Mouse (Mus musculus): Measurements from ENCODE around the gene Gm10837.
"Not testable (repeated sequence)": the region's sequence is repeated elsewhere in the genome, so short reads cannot be mapped to it uniquely, and the experiment has no call there.

Gm10837 gene

GRCm38 (mm10) chr14:122490441-122491328 is at the start of gene Gm10837:
Gene Gm10837 (plus strand): TSS chr14:122490586.
- DNase-seq (ENCODE audit: low spot score): no peak

GRCm38 (mm10) chr14:122449601-122450495 is 40.5 kb upstream of the Gm10837 start:
- DNase-seq (ENCODE audit: low spot score): no peak

GRCm38 (mm10) chr14:122450496-122451382 is 39.6 kb upstream of the Gm10837 start, which contains the start of gene Gm5089:
Gene Gm5089 (minus strand): TSS chr14:122451115.
- no peak for DNase-seq (ENCODE audit: low spot score)

GRCm38 (mm10) chr14:122451551-122452145 is 38.7 kb upstream of the Gm10837 start:
- no peak for DNase-seq (ENCODE audit: low spot score)

GRCm38 (mm10) chr14:122452701-122453387 is 37.5 kb upstream of the Gm10837 start:
- no peak for DNase-seq (ENCODE audit: low spot score)

- DNase-seq (ENCODE audit: low spot score): no peak
These were observed 36.9 kb upstream of the Gm10837 start for GRCm38 (mm10) chr14:122453388-122453995.

GRCm38 (mm10) chr14:122453996-122454738 is 36.2 kb upstream of the Gm10837 start:
- DNase-seq (ENCODE audit: low spot score): no peak

GRCm38 (mm10) chr14:122454901-122455561 is 35.4 kb upstream of the Gm10837 start:
- DNase-seq (ENCODE audit: low spot score): no peak

- DNase-seq (ENCODE audit: low spot score): no peak
These were observed 34.8 kb upstream of the Gm10837 start for GRCm38 (mm10) chr14:122455562-122455958.

GRCm38 (mm10) chr14:122459332-122459731 is 31.1 kb upstream of the Gm10837 start:
- DNase-seq (ENCODE audit: low spot score): not testable (repeated sequence)

GRCm38 (mm10) chr14:122459776-122460175 is 30.6 kb upstream of the Gm10837 start:
- no peak for DNase-seq (ENCODE audit: low spot score)

GRCm38 (mm10) chr14:122460226-122460625 is 30.2 kb upstream of the Gm10837 start:
- DNase-seq (ENCODE audit: low spot score): no peak

GRCm38 (mm10) chr14:122461500-122461899 is 28.9 kb upstream of the Gm10837 start:
- no peak for DNase-seq (ENCODE audit: low spot score)

- no peak for DNase-seq (ENCODE audit: low spot score)
These were observed 28.4 kb upstream of the Gm10837 start for GRCm38 (mm10) chr14:122461966-122462365.

GRCm38 (mm10) chr14:122462689-122463079 is 27.7 kb upstream of the Gm10837 start:
- DNase-seq (ENCODE audit: low spot score): no peak

- no peak for DNase-seq (ENCODE audit: low spot score)
These were observed 27.2 kb upstream of the Gm10837 start for GRCm38 (mm10) chr14:122463080-122463691.

- peak; percentile 40 for DNase-seq (ENCODE audit: low spot score)
These were observed 26.5 kb upstream of the Gm10837 start for GRCm38 (mm10) chr14:122463734-122464341.

GRCm38 (mm10) chr14:122464351-122464762 is 26.0 kb upstream of the Gm10837 start:
- no peak for DNase-seq (ENCODE audit: low spot score)
